Mouse (Mus musculus): Measurements from ENCODE around the gene Echdc3.

The Echdc3 gene

DNA sequence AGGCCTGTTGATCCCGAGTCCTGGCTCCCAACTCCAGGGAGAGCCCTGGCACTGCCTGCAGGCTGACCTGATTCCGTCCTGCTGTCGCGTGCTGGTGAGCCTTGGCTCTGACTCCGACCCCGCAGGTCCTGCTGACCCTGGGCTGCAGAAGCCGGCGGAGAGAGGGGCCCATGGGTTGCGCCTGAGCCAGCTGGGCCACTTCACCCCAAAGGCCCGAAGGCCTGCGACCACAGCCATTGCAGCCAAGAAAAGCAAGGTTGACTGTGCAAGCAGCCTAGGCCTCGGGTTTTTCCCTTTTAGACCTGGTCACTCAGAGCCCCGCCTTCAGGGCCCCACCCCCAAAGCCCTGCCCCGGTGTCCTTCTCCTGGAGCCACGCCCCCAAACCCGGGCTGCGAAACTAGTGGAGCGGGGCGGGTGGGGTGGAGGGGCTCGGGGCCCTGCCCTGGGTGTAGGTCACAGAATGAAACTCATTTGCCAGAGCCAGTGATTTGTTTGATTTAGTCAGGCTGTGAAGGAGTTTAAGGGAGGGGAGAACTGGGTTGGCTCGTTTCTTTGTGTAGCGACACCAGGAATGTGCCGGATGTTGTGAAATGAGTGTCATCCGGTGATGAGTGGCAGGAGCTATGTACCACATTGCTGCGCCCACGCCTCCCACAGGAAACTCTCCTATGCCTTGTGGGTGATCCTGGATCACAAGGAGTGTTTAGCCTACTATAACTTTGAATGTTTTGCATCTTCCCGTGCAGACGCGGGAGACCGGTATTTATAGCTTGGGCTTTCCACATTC lies at the start of gene Echdc3:
Gene Echdc3 (minus strand): TSS at position 310 of the 788 bp plus-strand sequence.
- DNase-seq: peak; percentile 94 to 95

- no peak for DNase-seq
These were observed 48.9 kb upstream of the Echdc3 start for GRCm38 (mm10) chr2:6261718-6262117.

DNA sequence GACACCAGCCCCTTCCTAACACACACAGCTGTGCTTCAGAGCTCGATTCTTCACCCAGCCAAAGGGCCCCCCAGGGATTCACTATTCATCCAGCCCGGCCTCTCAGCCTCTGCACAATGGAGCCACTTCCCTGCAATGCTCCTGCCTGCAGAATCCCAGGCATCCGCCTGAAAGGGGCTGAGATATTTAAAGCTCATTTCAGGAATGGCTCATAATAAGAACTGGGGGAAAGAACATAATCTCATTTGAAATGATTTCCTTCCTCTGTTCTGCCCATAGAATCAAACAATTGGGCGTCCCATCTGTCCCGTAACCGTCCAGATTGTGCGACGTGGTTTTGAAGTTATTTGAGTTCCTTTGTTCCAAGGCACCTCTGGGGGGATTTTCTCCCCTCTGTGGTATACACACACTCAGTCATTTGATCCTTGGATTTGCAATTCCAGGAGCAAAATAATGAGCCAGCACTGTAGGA lies 48.4 kb upstream of the Echdc3 start:
- peak; percentile 16 to 41 for DNase-seq

DNA sequence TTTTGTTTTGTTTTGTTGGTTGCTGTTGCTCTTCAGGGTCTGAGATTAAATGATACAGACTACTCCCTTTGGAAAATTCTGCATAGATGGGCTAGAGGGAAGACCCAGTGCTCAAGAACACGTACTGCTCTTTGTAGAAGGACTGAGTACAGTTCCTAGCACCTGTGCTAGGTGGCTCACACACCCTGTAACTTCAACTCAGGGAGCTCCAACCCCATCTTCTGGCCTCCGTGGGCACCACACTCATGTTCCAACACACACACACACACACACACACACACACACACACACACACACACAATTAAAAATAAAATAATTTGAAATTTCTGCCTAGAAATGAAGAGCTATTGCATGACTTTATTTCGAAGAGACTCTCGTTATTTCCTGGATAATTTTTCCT lies 47.8 kb upstream of the Echdc3 start:
- no peak for DNase-seq

- no peak for DNase-seq
These were observed 46.3 kb upstream of the Echdc3 start for GRCm38 (mm10) chr2:6259182-6259581.

GRCm38 (mm10) chr2:6258026-6258425 lies 45.2 kb upstream of the Echdc3 start:
- DNase-seq: no peak

DNA sequence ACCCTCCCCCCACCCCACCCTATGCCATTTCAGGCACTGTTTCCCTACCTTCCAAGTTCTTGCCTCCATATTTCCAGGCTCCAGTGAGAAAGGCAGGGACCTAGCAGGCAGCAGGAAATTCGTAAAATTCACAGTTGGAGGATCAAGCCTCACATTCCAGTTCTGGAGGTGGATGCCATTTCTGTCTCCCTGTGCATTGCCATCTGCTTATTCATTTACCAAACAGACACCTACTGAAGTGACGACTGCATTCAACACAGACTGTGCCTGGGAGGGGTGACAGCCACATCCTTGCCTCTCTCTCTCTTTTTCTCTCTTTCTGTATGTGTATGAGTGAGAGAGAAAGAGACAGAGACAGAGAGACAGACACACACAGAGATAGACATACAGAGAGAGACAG lies 44.3 kb upstream of the Echdc3 start:
- DNase-seq: no peak

GRCm38 (mm10) chr2:6255989-6256841 lies 43.4 kb upstream of the Echdc3 start:
- DNase-seq: peak; percentile 27 to 61

DNA sequence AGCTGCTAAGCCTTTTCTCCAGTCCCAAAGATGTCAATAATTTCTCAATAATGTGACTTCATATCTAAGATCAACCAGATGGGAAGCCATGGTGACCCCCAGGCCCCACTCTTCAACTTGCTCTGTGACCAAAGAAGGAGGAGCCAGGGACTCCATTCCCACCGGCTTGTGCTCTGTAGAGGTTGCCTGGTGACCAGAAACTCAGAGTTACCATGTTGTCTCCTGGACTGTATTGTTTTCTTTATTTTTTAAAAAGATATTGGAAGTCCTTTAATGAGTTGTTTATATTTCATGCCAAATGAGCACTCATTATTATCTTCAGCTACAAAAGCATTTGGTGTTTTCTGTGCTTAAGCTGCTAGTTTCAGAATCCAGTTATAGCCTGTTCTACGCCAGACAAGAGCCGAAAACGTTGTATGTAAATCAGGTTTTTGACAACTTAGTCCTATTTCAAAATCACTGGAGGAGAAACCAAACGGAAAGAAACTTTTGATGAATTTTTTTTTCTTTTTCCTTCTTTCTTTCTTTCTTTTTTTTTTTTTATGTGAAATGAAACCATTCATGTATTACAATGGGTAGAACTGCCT lies 42.7 kb upstream of the Echdc3 start:
- no peak for DNase-seq

DNA sequence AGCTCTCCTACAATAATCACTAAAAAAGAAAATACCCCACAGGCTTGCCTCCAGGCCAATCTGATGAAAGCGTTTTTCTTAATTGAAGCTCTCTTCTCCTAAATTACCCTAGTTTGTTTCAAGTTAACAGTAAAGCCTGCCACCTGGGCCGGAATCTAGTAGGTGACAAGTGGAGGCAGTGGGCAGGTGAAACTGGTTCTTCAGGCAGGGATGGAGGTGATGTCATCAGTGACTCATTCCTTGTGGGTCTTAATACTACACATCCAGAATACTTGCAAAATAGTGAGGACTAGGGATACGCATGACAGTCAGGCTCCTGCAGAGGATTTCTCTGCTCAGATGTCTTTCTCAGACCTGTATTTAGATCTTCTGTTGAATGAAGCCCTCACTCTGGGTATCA lies 39.7 kb upstream of the Echdc3 start:
- no peak for DNase-seq

- no peak for DNase-seq
These were observed 38.3 kb upstream of the Echdc3 start for GRCm38 (mm10) chr2:6251076-6251496.

- no peak for DNase-seq
These were observed 28.6 kb upstream of the Echdc3 start for GRCm38 (mm10) chr2:6241446-6241845.

DNA sequence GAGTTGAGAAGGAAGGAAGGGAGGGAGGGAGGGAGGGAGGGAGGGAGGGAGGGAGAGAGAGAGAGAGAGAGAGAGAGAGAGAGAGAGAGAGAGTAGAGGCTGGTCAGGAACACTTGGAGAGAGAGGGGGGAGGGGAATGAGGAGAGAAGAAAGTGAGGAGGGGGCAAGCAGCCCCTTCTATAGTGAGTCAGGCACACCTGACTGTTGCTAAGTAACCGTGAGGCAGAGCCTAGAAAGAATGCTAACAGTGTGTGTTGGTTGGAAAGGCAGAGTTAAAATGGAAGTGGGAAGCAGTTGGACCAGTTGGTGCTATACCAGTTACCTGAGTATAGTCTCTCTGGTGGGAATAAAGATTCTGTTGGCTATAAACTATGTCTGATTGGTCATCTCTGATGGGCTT lies 27.2 kb upstream of the Echdc3 start:
- DNase-seq: no peak

- no peak for DNase-seq
These were observed 26.5 kb upstream of the Echdc3 start for GRCm38 (mm10) chr2:6239333-6239732.

GRCm38 (mm10) chr2:6238679-6239078 lies 25.8 kb upstream of the Echdc3 start:
- no peak for DNase-seq

GRCm38 (mm10) chr2:6238244-6238643 lies 25.4 kb upstream of the Echdc3 start:
- DNase-seq: no peak

DNA sequence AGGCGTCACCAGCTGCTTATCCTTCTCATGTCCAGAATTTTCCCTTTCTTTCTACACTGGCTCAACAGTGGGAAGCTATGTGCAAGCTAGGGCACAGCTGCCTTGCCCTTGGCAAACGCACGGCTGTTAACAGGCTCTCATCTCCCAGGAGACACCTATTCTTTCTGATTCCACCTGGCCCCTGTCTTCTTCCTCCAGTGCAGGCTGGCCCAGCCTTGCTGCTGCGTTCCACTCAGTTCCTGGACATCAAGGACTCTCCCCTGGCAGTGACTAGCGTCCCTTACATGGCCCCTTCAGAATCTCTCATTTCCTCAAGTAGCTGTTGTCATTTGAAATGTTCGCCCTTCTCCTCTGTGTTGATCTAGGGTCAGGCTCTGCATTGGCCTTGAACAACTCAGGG lies 20.5 kb upstream of the Echdc3 start:
- no peak for DNase-seq

GRCm38 (mm10) chr2:6232755-6233154 lies 19.9 kb upstream of the Echdc3 start:
- DNase-seq: no peak

GRCm38 (mm10) chr2:6230865-6231264 lies 18.0 kb upstream of the Echdc3 start:
- DNase-seq: no peak

DNA sequence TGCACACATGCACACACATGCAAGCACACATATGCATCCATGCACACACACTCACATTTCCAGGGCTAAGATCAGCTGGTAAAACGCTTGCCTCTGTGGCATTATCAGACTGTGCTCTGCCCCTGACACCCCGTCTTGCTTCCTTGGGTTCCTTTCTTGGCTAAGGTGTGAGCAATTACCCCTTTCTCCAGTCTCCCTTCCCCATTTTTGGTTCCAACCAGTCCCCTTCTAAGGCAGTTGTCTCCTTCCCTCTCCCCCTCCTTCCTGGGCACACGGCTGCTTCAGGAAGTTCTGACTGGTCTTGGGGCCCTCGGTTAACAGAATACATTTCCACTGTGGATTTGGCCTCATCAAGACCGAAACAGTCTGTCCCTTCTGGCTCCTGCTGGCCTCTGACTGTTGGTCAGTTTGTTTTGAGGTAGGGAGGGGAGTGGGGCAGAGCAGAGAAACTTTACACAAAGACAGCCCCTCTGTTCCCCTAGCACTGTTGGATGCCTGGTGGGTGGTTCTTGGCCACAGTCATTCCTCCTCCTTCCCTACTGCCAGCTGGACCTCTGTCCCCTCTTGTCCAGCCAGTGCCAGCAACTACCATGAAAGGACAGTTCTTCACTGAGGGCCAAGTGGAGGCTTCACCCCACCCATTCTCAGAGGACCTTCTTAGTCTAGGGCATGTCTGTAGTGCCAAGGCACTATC lies 16.9 kb upstream of the Echdc3 start:
- no peak for DNase-seq

GRCm38 (mm10) chr2:6227059-6227445 lies 14.2 kb upstream of the Echdc3 start:
- no peak for DNase-seq

DNA sequence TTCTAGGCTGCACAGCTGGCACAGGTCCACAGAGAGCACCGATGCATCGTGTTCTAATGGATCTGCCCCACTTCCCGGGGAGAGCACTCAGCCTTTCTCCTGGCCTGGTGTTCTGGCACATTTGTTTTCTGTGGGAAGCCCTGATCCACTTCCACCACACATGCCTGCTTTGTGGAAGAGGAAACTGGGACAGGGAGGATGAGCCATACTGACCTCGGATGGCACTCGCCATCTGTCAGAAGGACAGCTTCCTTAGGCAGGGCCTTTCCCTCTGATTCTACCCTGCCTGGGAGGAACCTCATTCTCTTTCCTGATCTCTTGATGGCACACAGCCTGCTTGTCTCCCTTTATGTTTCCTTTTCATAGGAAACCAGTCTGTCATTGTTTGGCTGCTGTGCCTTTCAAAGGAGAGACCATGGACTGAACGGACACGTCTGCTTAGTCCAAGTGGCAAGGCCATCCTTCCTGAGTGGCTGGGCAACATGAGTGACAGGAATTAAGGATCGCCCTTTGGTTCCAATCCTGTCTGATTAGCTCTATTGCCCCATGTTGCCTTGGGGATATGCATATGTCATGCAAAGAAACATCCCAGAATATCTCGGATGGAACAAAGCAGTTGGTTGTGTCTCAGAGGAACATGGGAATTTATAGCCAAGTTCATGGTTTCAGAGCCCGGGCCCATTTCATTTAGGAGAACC lies 13.7 kb upstream of the Echdc3 start:
- peak; percentile 42 to 72 for DNase-seq
